Mouse (Mus musculus) heart, embryonic 16.5 days (tissue): ENCODE results near the gene Lactb. TPM values are rescaled to one million over a fixed set of nuclear protein-coding genes. Genes with fewer than 3 reads are reported as not detected.

Experiments
- ATAC-seq: fragments of 200-750 bp; cut with Nextera tagmentation; replicated peaks from 2 replicates; pipeline ENCODE4 v1.8.0; 2017; ENCODE audit warnings: moderate number of reproducible peaks; ENCODE audit not compliant: insufficient read depth, low FRiP score; ENCODE audit errors: extremely low read depth
- H3K27ac ChIP-seq: fragments of 300-500 bp; sonication (generic); 2 replicates; pipeline ENCODE4 v1.5.1; 2014; ENCODE audit warnings: mild to moderate bottlenecking, low read length, control low read depth, moderate library complexity
- H3K27me3 ChIP-seq: fragments of 300-500 bp; sonication (generic); 2 replicates; pipeline ENCODE4 v1.6.1; 2014; ENCODE audit warnings: low read length, mixed read lengths; ENCODE audit not compliant: control insufficient read depth, insufficient read depth
- H3K36me3 ChIP-seq: fragments of 300-500 bp; sonication (generic); 2 replicates; pipeline ENCODE4 v1.6.1; 2014; ENCODE audit not compliant: control insufficient read depth, insufficient read depth
- H3K4me1 ChIP-seq: fragments of 300-500 bp; sonication (generic); 2 replicates; pipeline ENCODE4 v1.6.1; 2014; ENCODE audit warnings: low read length, mixed read lengths; ENCODE audit not compliant: control insufficient read depth, insufficient read depth
- H3K4me2 ChIP-seq: fragments of 300-500 bp; sonication (generic); 2 replicates; pipeline ENCODE4 v1.6.1; 2014; ENCODE audit warnings: low read depth, mild to moderate bottlenecking, control low read depth, low read length
- H3K4me3 ChIP-seq: fragments of 300-500 bp; sonication (generic); 2 replicates; pipeline ENCODE4 v1.5.1; 2014; ENCODE audit warnings: mild to moderate bottlenecking, control low read depth, low read length
- H3K9ac ChIP-seq: fragments of 300-500 bp; sonication (generic); 2 replicates; pipeline ENCODE4 v1.6.1; 2014; ENCODE audit warnings: low read length, control low read depth
- H3K9me3 ChIP-seq: fragments of 300-500 bp; sonication (generic); replicated peaks from 2 replicates; pipeline ENCODE4 v1.6.1; 2016; ENCODE audit warnings: low read length; ENCODE audit not compliant: control insufficient read depth
- WGBS: fragments of 180-500 bp; shearing (Covaris S2); extraction: QIAGEN DNeasy Blood & Tissue Kit; methylation state at CpG from one replicate; pipeline ENCODE4 v1.1.7; 2014; 5-methylcytosine and 5-hydroxymethylcytosine counted together
- polyA plus RNA-seq: library from polyadenylated mRNA; unstranded; fragments of >200 nt; fragmentation: Nextera tagmentation; extraction: Ambion mirVana; gene quantifications from 2 replicates; pipeline ENCODE4 v1.2.1, GENCODE M21; 2015

The Lactb gene
- polyA plus RNA-seq = 5.4 and 6.3 TPM in 2 replicates

- H3K27ac ChIP-seq = peak within 1 kb of the TSS; percentile 86
- peak; percentile 99 for ATAC-seq
- peak within 1 kb of the TSS; percentile 88 for H3K4me3 ChIP-seq
- H3K9ac ChIP-seq = peak within 1 kb of the TSS; percentile 86
- H3K4me2 ChIP-seq = peak within 1 kb of the TSS; percentile 87
- WGBS = 0% methylated on average over 28 of the region's 32 CpGs
- no peaks in the 10 kb centered on the region for H3K27me3 ChIP-seq
- H3K4me1 ChIP-seq = peaks cover 7% of the 10 kb centered on the region
- peaks cover under 1% of the 10 kb centered on the region; the same call in 1 of the 2 replicates for H3K36me3 ChIP-seq
- H3K9me3 ChIP-seq = no peaks in the 10 kb centered on the region
These were observed at the start of gene Lactb for GRCm38 (mm10) chr9:66975239-66975645. TSS of gene Lactb (minus strand) at chr9:66975484.

- Histone ChIP-seq H3K9me3 (no peaks in the 10 kb centered on the region), H3K4me3 (no peak overlapping the region), H3K27ac (no peak overlapping the region), H3K27me3 (no peaks in the 10 kb centered on the region), H3K36me3 (peaks cover 28% of the 10 kb centered on the region), H3K9ac (no peak overlapping the region), H3K4me2 (no peak overlapping the region), H3K4me1 (peaks cover 27% of the 10 kb centered on the region)
- no peak for ATAC-seq
- 85% methylated on average over 9 of the region's 9 CpGs for WGBS
These were observed 48.1 kb upstream of the Lactb start for GRCm38 (mm10) chr9:67023371-67023770.

- Histone ChIP-seq H3K9me3 (no peaks in the 10 kb centered on the region), H3K4me3 (no peak overlapping the region), H3K27me3 (no peaks in the 10 kb centered on the region), H3K27ac (peak overlapping the region; percentile 84), H3K36me3 (peaks cover 15% of the 10 kb centered on the region), H3K4me1 (peaks cover 14% of the 10 kb centered on the region), H3K4me2 (peak overlapping the region; percentile 7; the same call in 1 of the 2 replicates), H3K9ac (no peak overlapping the region)
- 18% methylated on average over 2 of the region's 2 CpGs for WGBS
- ATAC-seq = peak; percentile 72
These were observed 44.8 kb upstream of the Lactb start for GRCm38 (mm10) chr9:67020063-67020462.

GRCm38 (mm10) chr9:67013501-67013900 is 38.2 kb upstream of the Lactb start:
- no peaks in the 10 kb centered on the region for H3K27me3 ChIP-seq
- H3K4me2 ChIP-seq = no peak overlapping the region
- H3K36me3 ChIP-seq = no peaks in the 10 kb centered on the region
- no peak for ATAC-seq
- no peak overlapping the region for H3K27ac ChIP-seq
- WGBS = 33% methylated on average over 2 of the region's 2 CpGs
- H3K9ac ChIP-seq = no peak overlapping the region
- no peaks in the 10 kb centered on the region for H3K9me3 ChIP-seq
- H3K4me1 ChIP-seq = peaks cover 15% of the 10 kb centered on the region
- no peak overlapping the region for H3K4me3 ChIP-seq

GRCm38 (mm10) chr9:67012470-67012869 is 37.2 kb upstream of the Lactb start:
- H3K4me1 ChIP-seq = peaks cover 15% of the 10 kb centered on the region
- peak overlapping the region; percentile 61 for H3K27ac ChIP-seq

GRCm38 (mm10) chr9:67011483-67011882 is 36.2 kb upstream of the Lactb start:
- H3K36me3 ChIP-seq = no peaks in the 10 kb centered on the region
- H3K9ac ChIP-seq = no peak overlapping the region
- H3K9me3 ChIP-seq = no peaks in the 10 kb centered on the region
- WGBS = 64% methylated on average over 9 of the region's 9 CpGs
- no peak overlapping the region for H3K4me2 ChIP-seq
- H3K4me3 ChIP-seq = no peak overlapping the region
- no peak overlapping the region for H3K27ac ChIP-seq
- peaks cover 15% of the 10 kb centered on the region for H3K4me1 ChIP-seq
- ATAC-seq = no peak
- no peaks in the 10 kb centered on the region for H3K27me3 ChIP-seq

More at GRCm38 (mm10) chr9:67012470-67012869, 37.2 kb upstream of the Lactb start:
- WGBS = 27% methylated on average over 3 of the region's 3 CpGs
- Histone ChIP-seq H3K27me3 (no peaks in the 10 kb centered on the region), H3K36me3 (no peaks in the 10 kb centered on the region), H3K4me3 (no peak overlapping the region), H3K4me2 (no peak overlapping the region), H3K9me3 (no peaks in the 10 kb centered on the region), H3K9ac (no peak overlapping the region)
- ATAC-seq = peak; percentile 73

- H3K36me3 ChIP-seq = no peaks in the 10 kb centered on the region
- H3K27ac ChIP-seq = no peak overlapping the region
- H3K9me3 ChIP-seq = no peaks in the 10 kb centered on the region
- ATAC-seq = no peak
- no peak overlapping the region for H3K4me3 ChIP-seq
- no peak overlapping the region for H3K9ac ChIP-seq
- peaks cover 15% of the 10 kb centered on the region for H3K4me1 ChIP-seq
- 42% methylated on average over 11 of the region's 11 CpGs for WGBS
- H3K4me2 ChIP-seq = no peak overlapping the region
- H3K27me3 ChIP-seq = no peaks in the 10 kb centered on the region
These were observed 33.5 kb upstream of the Lactb start for GRCm38 (mm10) chr9:67008781-67009180.

- H3K27me3 ChIP-seq = no peaks in the 10 kb centered on the region
- no peak for ATAC-seq
- no peak overlapping the region for H3K4me2 ChIP-seq
- H3K9ac ChIP-seq = no peak overlapping the region
- WGBS = 67% methylated on average over 4 of the region's 4 CpGs
- no peaks in the 10 kb centered on the region for H3K9me3 ChIP-seq
- H3K4me3 ChIP-seq = no peak overlapping the region
- peaks cover 3% of the 10 kb centered on the region; the same call in 1 of the 2 replicates for H3K4me1 ChIP-seq
- no peak overlapping the region for H3K27ac ChIP-seq
- H3K36me3 ChIP-seq = no peaks in the 10 kb centered on the region
These were observed 31.1 kb upstream of the Lactb start for GRCm38 (mm10) chr9:67006376-67006775.

GRCm38 (mm10) chr9:67005161-67005742 is 30.0 kb upstream of the Lactb start:
- Histone ChIP-seq H3K9me3 (no peaks in the 10 kb centered on the region), H3K4me3 (no peak overlapping the region), H3K27me3 (no peaks in the 10 kb centered on the region), H3K4me1 (peaks cover 5% of the 10 kb centered on the region; the same call in 1 of the 2 replicates), H3K9ac (no peak overlapping the region), H3K27ac (no peak overlapping the region), H3K4me2 (no peak overlapping the region), H3K36me3 (no peaks in the 10 kb centered on the region)
- ATAC-seq = no peak
- 70% methylated on average over 11 of the region's 11 CpGs for WGBS
